In the genomic region with DNA sequence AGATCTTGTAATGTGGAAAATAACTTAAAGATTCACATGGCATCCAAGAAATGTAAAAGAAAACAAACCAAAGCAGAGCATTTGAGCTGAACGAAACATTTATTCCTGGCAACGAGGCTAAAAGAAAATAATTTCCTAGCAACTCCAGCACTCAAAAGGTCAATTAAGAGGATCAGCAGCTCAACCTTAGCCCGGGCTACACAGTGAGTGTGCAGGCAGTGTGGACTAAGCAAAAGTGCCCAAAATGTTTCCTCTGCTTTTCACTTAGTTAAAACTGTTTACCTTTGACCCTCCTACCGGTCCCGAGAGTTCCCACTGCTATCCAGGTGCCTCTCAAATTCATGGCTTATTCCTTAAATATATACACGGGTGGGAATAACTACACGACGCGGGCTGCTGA, we compare ENCODE assay signal across 20 mouse cellular contexts. TPM values are rescaled to one million over a fixed set of nuclear protein-coding genes. Genes with fewer than 3 reads are reported as not detected.
DNase-seq lines count a peak whose midpoint lies in the region; ATAC-seq lines count a peak whose summit lies in the region.
"Had no signal": no experiment of that assay in that cellular context is flagged by ENCODE, and none has a peak within 500 bp of the region (broad histone marks: within the 10 kb centered on the region; RNA-seq: fewer than 3 reads in every experiment).

No protein-coding gene starts in this region.

- ATAC-seq in kidney, embryonic 14.5 days (ENCODE audit: low FRiP score, low TSS enrichment): no peak
- ATAC-seq: forebrain, embryonic 14.5 days; forebrain, embryonic 16.5 days had no signal

- H3K9ac ChIP-seq in kidney, embryonic 14.5 days (ENCODE audit: low read depth, low read length): no peak overlapping the region
- H3K9ac ChIP-seq: embryonic facial prominence, embryonic 15.5 days; forebrain, embryonic 12.5 days had no signal

- H3K4me1 ChIP-seq in kidney, embryonic 14.5 days (ENCODE audit: control insufficient read depth, insufficient read depth, low read length): peaks cover 6% of the 10 kb centered on the region; the same call in 1 of the 2 replicates

- no peaks in the 10 kb centered on the region for H3K27me3 ChIP-seq in kidney, embryonic 14.5 days (ENCODE audit: control insufficient read depth, insufficient read depth, low read length)
- H3K27me3 ChIP-seq: embryonic facial prominence, embryonic 13.5 days; embryonic facial prominence, embryonic 15.5 days; forebrain, embryonic 12.5 days had no signal

- no peak overlapping the region for H3K4me3 ChIP-seq in kidney, embryonic 14.5 days (ENCODE audit: low read length)
- H3K4me3 ChIP-seq: forebrain, embryonic 12.5 days had no signal

- H3K9me3 ChIP-seq in kidney, embryonic 14.5 days (ENCODE audit: control insufficient read depth, low read length): no peaks in the 10 kb centered on the region
- H3K9me3 ChIP-seq: embryonic facial prominence, embryonic 13.5 days; embryonic facial prominence, embryonic 15.5 days; forebrain, embryonic 10.5 days; forebrain, embryonic 12.5 days had no signal

- H3K4me2 ChIP-seq in kidney, embryonic 14.5 days (replicated peaks; ENCODE audit: low read depth, low read length): no peak overlapping the region

- no peak overlapping the region for H3K27ac ChIP-seq in kidney, embryonic 14.5 days (ENCODE audit: low read depth, low read length)
- H3K27ac ChIP-seq: embryonic facial prominence, embryonic 15.5 days; forebrain, embryonic 10.5 days; forebrain, embryonic 12.5 days had no signal

- peak; percentile 15 to 18 for DNase-seq in kidney, adult 8-10 months
- DNase-seq in kidney, postnatal 14 days: peak; percentile 6
- DNase-seq in kidney, postnatal 10 days: no peak
- DNase-seq: adrenal gland, adult 2 months; adrenal gland, postnatal 10 days; adrenal gland, postnatal 25 days; cerebellum, adult 11 months; cerebellum, adult 18-20 months; cerebellum, adult 8-10 months; cerebellum, adult 9-11 months; cerebellum, postnatal 14 days; cerebellum, postnatal 36 days; embryo, embryonic 11 days had no signal

- peaks cover 12% of the 10 kb centered on the region for H3K36me3 ChIP-seq in kidney, embryonic 14.5 days (ENCODE audit: control insufficient read depth, insufficient read depth, low read length)

- 87% methylated on average over 9 of the region's 9 CpGs for WGBS in kidney, embryonic 14.5 days

RNA-seq across cellular contexts. Expression of a gene that starts 1.5 kb away (rescaled TPM):
- polyA plus RNA-seq in kidney, embryonic 14.5 days (2014; fragmentation: Nextera tagmentation; extraction: Ambion mirVana): 45.1 and 52.8 TPM in 2 replicates
